ENCODE assay signal across 8 mouse cellular contexts in the genomic region with DNA sequence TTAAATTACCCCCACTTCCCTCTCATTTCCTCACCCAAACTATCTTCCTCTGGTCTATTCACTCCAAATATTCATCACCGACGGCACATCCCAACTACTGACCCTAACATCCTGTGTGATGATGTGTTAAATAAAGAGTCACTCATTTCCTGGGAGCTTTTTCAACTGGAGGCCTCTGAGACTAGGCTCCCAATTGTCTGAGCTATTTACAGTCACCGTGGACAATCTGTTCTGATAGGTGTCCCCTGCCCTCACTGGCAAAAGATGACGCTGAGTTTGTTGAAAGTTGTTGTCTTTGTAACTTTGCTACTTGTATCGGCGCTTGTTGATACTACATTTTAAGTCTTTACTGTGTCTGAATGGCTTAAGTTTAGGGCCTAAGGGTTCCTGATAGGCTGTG. TPM values are rescaled to one million over a fixed set of nuclear protein-coding genes. Genes with fewer than 3 reads are reported as not detected.
A peak's percentile ranks its signal among the peaks of the same experiment; 100 is the strongest.
DNase-seq lines count a peak whose midpoint lies in the region; ATAC-seq and TF ChIP-seq lines count a peak whose summit lies in the region.

No protein-coding gene starts in this region.

- no peak for TF ChIP-seq POLR2A in MEL (IDR thresholded peaks at IDR 0.05; ENCODE audit: control insufficient read depth in 1 of 2, insufficient read depth in 1 of 2, low read depth in 1 of 2, low read length in 2 of 2, poor library complexity in 1 of 2)

- 28% methylated on average over 6 of the region's 6 CpGs for WGBS in forebrain, embryonic 14.5 days
- WGBS in limb, embryonic 13.5 days = 27% methylated on average over 6 of the region's 6 CpGs
- WGBS in stomach, embryonic 14.5 days = 10% methylated on average over 6 of the region's 6 CpGs

- peak; percentile 93 for DNase-seq in heart, adult 11 months
- DNase-seq in heart, postnatal 4 days = no peak
- DNase-seq in MEL (ENCODE audit: low read depth, low spot score) = peak; percentile 58
- no peak for DNase-seq in forebrain, embryonic 14.5 days (ENCODE audit: low spot score)
- DNase-seq in gastrocnemius, postnatal 4 days (ENCODE audit: low spot score in 2 of 2) = no peak
- DNase-seq in right cerebral cortex, postnatal 25 days = no peak

- no peak for TF ChIP-seq CTCF in MEL (IDR thresholded peaks at IDR 0.05 in 2 of 3, conservative IDR thresholded peaks at IDR 0.05 in 1 of 3; ENCODE audit: control insufficient read depth in 1 of 3, insufficient read depth in 1 of 3, low read depth in 2 of 3, low read length in 3 of 3, poor library complexity in 1 of 3, severe bottlenecking in 1 of 3)

- TF ChIP-seq RAD21 in MEL (IDR thresholded peaks at IDR 0.05; ENCODE audit: low read depth, low read length) = no peak

- no peak for ATAC-seq in forebrain, embryonic 14.5 days
- no peak for ATAC-seq in limb, embryonic 13.5 days (ENCODE audit: low FRiP score, low read depth)
- ATAC-seq in stomach, embryonic 14.5 days (ENCODE audit: insufficient number of reproducible peaks, insufficient read depth, low FRiP score, low read depth) = no peak

- H3K9me3 ChIP-seq in MEL (replicated peaks; ENCODE audit: insufficient read depth, low read length) = no peaks in the 10 kb centered on the region
- no peaks in the 10 kb centered on the region for H3K9me3 ChIP-seq in forebrain, embryonic 14.5 days (replicated peaks; ENCODE audit: control insufficient read depth, low read length)
- no peaks in the 10 kb centered on the region for H3K9me3 ChIP-seq in limb, embryonic 13.5 days
- no peaks in the 10 kb centered on the region for H3K9me3 ChIP-seq in stomach, embryonic 14.5 days (ENCODE audit: control insufficient read depth, low read depth, low read length)

- TF ChIP-seq EP300 in MEL (IDR thresholded peaks at IDR 0.05; ENCODE audit: low read depth in 1 of 2, low read length in 2 of 2) = no peak

- H3K4me2 ChIP-seq in forebrain, embryonic 14.5 days (ENCODE audit: low read length) = peak overlapping the region; percentile 86
- H3K4me2 ChIP-seq in limb, embryonic 13.5 days (replicated peaks) = peak overlapping the region; percentile 82
- H3K4me2 ChIP-seq in stomach, embryonic 14.5 days (replicated peaks; ENCODE audit: low read depth, low read length) = peak overlapping the region; percentile 78

- peak overlapping the region; percentile 92 to 94 for H3K4me3 ChIP-seq in MEL (ENCODE audit: control insufficient read depth in 1 of 2, insufficient read depth in 1 of 2, low read depth in 2 of 2, low read length in 2 of 2)
- H3K4me3 ChIP-seq in forebrain, embryonic 14.5 days (ENCODE audit: low read depth, low read length) = peak overlapping the region; percentile 87
- H3K4me3 ChIP-seq in limb, embryonic 13.5 days = peak overlapping the region; percentile 98
- peak overlapping the region; percentile 92 for H3K4me3 ChIP-seq in stomach, embryonic 14.5 days (ENCODE audit: low read depth, low read length)

- H3K79me2 ChIP-seq in MEL (ENCODE audit: control insufficient read depth, insufficient read depth, low read length, poor library complexity) = peaks cover 57% of the 10 kb centered on the region

- H3K27me3 ChIP-seq in MEL (ENCODE audit: control insufficient read depth in 1 of 2, insufficient read depth in 2 of 2, low read length in 2 of 2) = no peaks in the 10 kb centered on the region
- H3K27me3 ChIP-seq in forebrain, embryonic 14.5 days (replicated peaks; ENCODE audit: control insufficient read depth, insufficient read depth, low read length) = no peaks in the 10 kb centered on the region
- 0 out of 2 replicates have a peak, but pooled peaks cover under 1% of the 10 kb centered on the region for H3K27me3 ChIP-seq in limb, embryonic 13.5 days
- no peaks in the 10 kb centered on the region for H3K27me3 ChIP-seq in stomach, embryonic 14.5 days (ENCODE audit: control insufficient read depth, insufficient read depth, low read length)

- H3K9ac ChIP-seq in MEL (ENCODE audit: control insufficient read depth, low read depth, low read length, poor library complexity, severe bottlenecking) = peak overlapping the region; percentile 95
- peak overlapping the region; percentile 86 for H3K9ac ChIP-seq in forebrain, embryonic 14.5 days (ENCODE audit: low read length)
- peak overlapping the region; percentile 98 for H3K9ac ChIP-seq in limb, embryonic 13.5 days
- H3K9ac ChIP-seq in stomach, embryonic 14.5 days (replicated peaks; ENCODE audit: low read depth, low read length) = peak overlapping the region; percentile 82

- H3K27ac ChIP-seq in MEL (ENCODE audit: control insufficient read depth, low read depth, low read length) = peak overlapping the region; percentile 98
- H3K27ac ChIP-seq in forebrain, embryonic 14.5 days (ENCODE audit: low read depth, low read length) = no peak overlapping the region
- 0 out of 2 replicates have a peak overlapping the region, but pooled peaks have one; percentile 93 for H3K27ac ChIP-seq in limb, embryonic 13.5 days
- H3K27ac ChIP-seq in stomach, embryonic 14.5 days (ENCODE audit: low read length) = no peak overlapping the region; the same call in 1 of the 2 replicates

- H3K4me1 ChIP-seq in MEL (ENCODE audit: control insufficient read depth in 1 of 2, insufficient read depth in 2 of 2, low read length in 2 of 2) = peaks cover 6 to 17% of the 10 kb centered on the region in 2 experiments; a peak in 3 of 4 replicates
- peaks cover 14% of the 10 kb centered on the region for H3K4me1 ChIP-seq in forebrain, embryonic 14.5 days (ENCODE audit: control insufficient read depth, insufficient read depth, low read length)
- peaks cover 26% of the 10 kb centered on the region for H3K4me1 ChIP-seq in limb, embryonic 13.5 days
- H3K4me1 ChIP-seq in stomach, embryonic 14.5 days (ENCODE audit: control insufficient read depth, insufficient read depth, low read length) = peaks cover 17% of the 10 kb centered on the region

- peaks cover 3 to 16% of the 10 kb centered on the region in 2 experiments for H3K36me3 ChIP-seq in MEL (ENCODE audit: control insufficient read depth in 1 of 2, insufficient read depth in 2 of 2, low read length in 2 of 2)
- 0 out of 2 replicates have a peak, but pooled peaks cover 11% of the 10 kb centered on the region for H3K36me3 ChIP-seq in forebrain, embryonic 14.5 days (ENCODE audit: control insufficient read depth, insufficient read depth, low read length)
- H3K36me3 ChIP-seq in limb, embryonic 13.5 days = peaks cover 6% of the 10 kb centered on the region; the same call in 1 of the 2 replicates
- peaks cover 7% of the 10 kb centered on the region; the same call in 1 of the 2 replicates for H3K36me3 ChIP-seq in stomach, embryonic 14.5 days (ENCODE audit: control insufficient read depth, insufficient read depth, low read length)

TF ChIP-seq in MEL, 35 proteins besides CTCF, POLR2A, EP300 and RAD21:
- TF ChIP-seq HCFC1 (IDR thresholded peaks at IDR 0.05; ENCODE audit: low read depth, low read length) = 0 out of 2 replicates have a peak, but pooled peaks have one; percentile 3
- no peak for TF ChIP-seq POLR2AphosphoS5 (IDR thresholded peaks at IDR 0.05; ENCODE audit: borderline replicate concordance, low read depth, low read length)

RNA-seq across cellular contexts. Expression of gene Ubr2, which starts 1.3 kb away (rescaled TPM):
- 10 to 100 TPM; 44.9 to 49.5 TPM for total RNA-seq in heart, postnatal 4 days (2021)
- total RNA-seq in MEL (2012; rRNA removed) = 15.3 and 20.3 TPM in 2 replicates
- polyA plus RNA-seq in MEL (2012; ENCODE audit: insufficient read depth in 1 of 2, insufficient read length in 2 of 2, low read depth in 1 of 2, low replicate concordance in 2 of 2, missing spikeins in 1 of 2) = 100 to 1,000 TPM in 1 of 2 experiments, 10 to 100 TPM in 1; 33.8 to 353 TPM
- 14.7 and 19.3 TPM in 2 replicates for polyA plus RNA-seq in forebrain, embryonic 14.5 days (2014; fragmentation: Nextera tagmentation; extraction: Ambion mirVana)
- 15.9 and 18.0 TPM in 2 replicates for polyA plus RNA-seq in limb, embryonic 13.5 days (2015; fragmentation: Nextera tagmentation; extraction: Ambion mirVana)
- polyA plus RNA-seq in stomach, embryonic 14.5 days (2014; fragmentation: Nextera tagmentation; extraction: Ambion mirVana) = 23.3 and 24.5 TPM in 2 replicates
- total RNA-seq in gastrocnemius, postnatal 4 days (2021) = 10 to 100 TPM; 37.7 to 44.1 TPM

Comparison
In these comparisons a context has a peak if more than half of its experiments do, and no peak if none do; other contexts are left out.
1. DNase-seq: peak in heart, adult 11 months (single experiment) and MEL (single experiment); none in heart, postnatal 4 days (single experiment), forebrain, embryonic 14.5 days (single experiment), gastrocnemius, postnatal 4 days (0 of 2) and right cerebral cortex, postnatal 25 days (single experiment).
2. H3K27ac ChIP-seq: peak in MEL (single experiment) and limb, embryonic 13.5 days (single experiment); none in forebrain, embryonic 14.5 days (single experiment) and stomach, embryonic 14.5 days (single experiment).
3. Peak in every context shown above with its lines, with median percentiles within 50 percentile points of each other: H3K4me3 ChIP-seq, H3K9ac ChIP-seq and H3K4me2 ChIP-seq.